In the genomic region with DNA sequence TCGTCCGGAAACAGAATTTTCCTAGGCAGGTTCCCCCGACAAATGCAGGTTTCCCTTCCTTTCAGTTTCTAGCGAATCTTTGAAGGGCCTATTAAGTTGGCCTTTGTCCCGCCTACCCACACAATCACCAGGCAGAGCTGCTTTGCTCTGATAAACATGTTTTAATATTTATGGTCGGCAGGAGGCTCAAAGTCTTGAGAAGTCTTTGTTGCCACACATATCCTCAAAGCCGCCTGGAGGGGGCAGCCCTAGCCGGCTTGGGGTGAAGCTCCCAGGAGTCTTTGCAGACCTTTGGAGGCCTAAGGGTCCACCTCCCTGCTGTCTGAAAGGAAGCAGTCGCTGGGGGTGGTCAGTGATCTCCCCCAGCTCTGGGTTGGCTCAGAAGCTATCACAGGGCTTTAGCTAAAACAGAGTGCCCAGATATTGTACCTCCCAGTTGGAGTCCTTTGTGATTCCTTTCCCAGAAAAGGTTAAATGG, we compare ENCODE assay signal across 7 mouse cellular contexts. TPM values are rescaled to one million over a fixed set of nuclear protein-coding genes. Genes with fewer than 3 reads are reported as not detected.
A peak's percentile ranks its signal among the peaks of the same experiment; 100 is the strongest.
DNase-seq lines count a peak whose midpoint lies in the region; ATAC-seq lines count a peak whose summit lies in the region.

No protein-coding gene starts in this region.

- DNase-seq in cerebellum, postnatal 25 days: peak; percentile 46 to 69
- DNase-seq in gastrocnemius, postnatal 10 days: peak; percentile 60
- DNase-seq in hindlimb bud, embryonic 11.5 days (ENCODE audit: extremely low spot score, low read depth, low spot score): peak; percentile 53
- peak; percentile 32 to 55 for DNase-seq in left cerebral cortex, postnatal 36 days (ENCODE audit: low spot score in 2 of 2)
- peak; percentile 81 for DNase-seq in mesoderm, embryonic 11.5 days (ENCODE audit: low read depth, low spot score)
- peak; percentile 52 for DNase-seq in skeletal muscle tissue, adult 2 months (ENCODE audit: low read depth, low spot score)

- peak; percentile 92 for ATAC-seq in activated CD4-positive, CD25-positive, alpha-beta regulatory T cell, adult 4 months

- intact Hi-C loops in left cerebral cortex, postnatal 36 days (cut with DNase I): loop anchor here (5.0 to 10.0 kb wide), 2 partner anchors 59 to 296 kb away; no protein-coding TSS in a partner anchor

RNA-seq across cellular contexts. Expression of a gene that starts 0.6 kb away (rescaled TPM):
- polyA plus RNA-seq in activated CD4-positive, CD25-positive, alpha-beta regulatory T cell, adult 4 months (2017; shearing (Covaris generic)): 10 to 100 TPM in 1 of 2 experiments, 1 to 10 TPM in 1; 6.3 to 13.1 TPM
- 10 to 100 TPM in 1 of 2 experiments, 1 to 10 TPM in 1; 9.9 to 11.5 TPM for total RNA-seq in gastrocnemius, postnatal 10 days (2021)
- 10 to 100 TPM; 38.5 to 44.9 TPM for total RNA-seq in left cerebral cortex, postnatal 36 days (2021)

RNA-seq across cellular contexts. Expression of a gene that starts 13.8 kb away (rescaled TPM):
- not detected for polyA plus RNA-seq in activated CD4-positive, CD25-positive, alpha-beta regulatory T cell, adult 4 months (2017; shearing (Covaris generic))
- total RNA-seq in gastrocnemius, postnatal 10 days (2021): not detected
- total RNA-seq in left cerebral cortex, postnatal 36 days (2021): not detected

RNA-seq across cellular contexts. Expression of a gene that starts 17.5 kb away (rescaled TPM):
- polyA plus RNA-seq in activated CD4-positive, CD25-positive, alpha-beta regulatory T cell, adult 4 months (2017; shearing (Covaris generic)): 10 to 100 TPM; 24.1 to 40.2 TPM
- 10 to 100 TPM; 11.0 to 13.8 TPM for total RNA-seq in gastrocnemius, postnatal 10 days (2021)
- total RNA-seq in left cerebral cortex, postnatal 36 days (2021): 10 to 100 TPM; 26.1 to 31.1 TPM

RNA-seq across cellular contexts. Expression of a gene that starts 30.2 kb away (rescaled TPM):
- not detected for polyA plus RNA-seq in activated CD4-positive, CD25-positive, alpha-beta regulatory T cell, adult 4 months (2017; shearing (Covaris generic))
- total RNA-seq in gastrocnemius, postnatal 10 days (2021): not detected
- not detected for total RNA-seq in left cerebral cortex, postnatal 36 days (2021)

RNA-seq across cellular contexts. Expression of a gene that starts 30.3 kb away (rescaled TPM):
- polyA plus RNA-seq in activated CD4-positive, CD25-positive, alpha-beta regulatory T cell, adult 4 months (2017; shearing (Covaris generic)): 10 to 100 TPM; 17.6 to 20.8 TPM
- 10 to 100 TPM; 36.7 to 40.4 TPM for total RNA-seq in gastrocnemius, postnatal 10 days (2021)
- total RNA-seq in left cerebral cortex, postnatal 36 days (2021): 100 to 1,000 TPM in 1 of 2 experiments, 10 to 100 TPM in 1; 92.6 to 103 TPM

Comparison
In these comparisons a context has a peak if more than half of its experiments do, and no peak if none do; other contexts are left out.
1. Peak in every context shown above with its lines: DNase-seq and ATAC-seq.